Mouse (Mus musculus): ENCODE data around the gene Tbkbp1. TPM values are rescaled to one million over a fixed set of nuclear protein-coding genes. Genes with fewer than 3 reads are reported as not detected.

Tbkbp1 gene
- polyA plus RNA-seq, 1 experiment from 2014 or later: 11.7 TPM

GRCm38 (mm10) chr11:97120221-97120620 lies 31.1 kb downstream of the Tbkbp1 start:
- no peak overlapping the region for H3K27ac ChIP-seq
- WGBS: 55% methylated on average over 10 of the region's 10 CpGs
- H3K4me3 ChIP-seq: no peak overlapping the region
- ATAC-seq (replicated peaks): no peak
- H3K9me3 ChIP-seq: no peaks in the 10 kb centered on the region
- H3K9ac ChIP-seq: no peak overlapping the region
- H3K36me3 ChIP-seq (replicated peaks): no peaks in the 10 kb centered on the region
- H3K27me3 ChIP-seq (replicated peaks): peaks cover 25% of the 10 kb centered on the region
- no peak overlapping the region for H3K4me2 ChIP-seq
- peaks cover 12% of the 10 kb centered on the region for H3K4me1 ChIP-seq

DNA sequence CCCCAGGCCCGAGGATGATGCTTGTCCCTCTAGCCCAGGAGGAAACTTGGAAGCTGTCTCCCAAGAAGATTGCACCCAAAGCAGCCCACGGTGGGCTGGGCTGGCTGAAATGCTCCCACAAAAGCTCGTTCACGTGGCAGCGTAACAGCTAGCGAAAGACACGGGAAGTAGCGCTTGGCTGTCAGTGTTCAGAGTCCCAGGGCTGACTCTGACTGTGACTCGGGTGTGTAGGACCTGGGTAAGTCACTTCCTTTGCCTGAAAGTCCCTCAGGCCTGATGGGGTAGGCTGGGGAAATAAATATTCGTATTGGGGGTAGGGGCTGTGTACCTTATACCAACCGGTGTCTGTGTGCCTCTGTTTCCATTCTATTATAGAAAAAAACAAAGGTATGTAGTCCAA lies 35.5 kb downstream of the Tbkbp1 start:
- no peaks in the 10 kb centered on the region for H3K9me3 ChIP-seq

GRCm38 (mm10) chr11:97114671-97115601 lies 36.4 kb downstream of the Tbkbp1 start, which contains the start of gene Tbx21:
Gene Tbx21 (minus strand): TSS chr11:97115331.
- Histone ChIP-seq H3K9me3 (no peaks in the 10 kb centered on the region), H3K4me1 (peaks cover 19% of the 10 kb centered on the region), H3K27me3 (replicated peaks) (peaks cover 52% of the 10 kb centered on the region), H3K4me2 (peak within 1 kb of the TSS; percentile 65), H3K27ac (no peak within 1 kb of the TSS), H3K4me3 (peak within 1 kb of the TSS; percentile 35), H3K9ac (no peak within 1 kb of the TSS), H3K36me3 (replicated peaks) (no peaks in the 10 kb centered on the region)
- no peak for ATAC-seq (replicated peaks)
- 1% methylated on average over 83 of the region's 87 CpGs for WGBS

More for the DNA sequence above, 35.5 kb downstream of the Tbkbp1 start:
- H3K4me3 ChIP-seq: no peak overlapping the region
- no peak for ATAC-seq (replicated peaks)
- H3K27me3 ChIP-seq (replicated peaks): peaks cover 52% of the 10 kb centered on the region
- H3K27ac ChIP-seq: no peak overlapping the region
- H3K4me2 ChIP-seq: peak overlapping the region; percentile 65; the same call in 1 of the 2 replicates
- H3K36me3 ChIP-seq (replicated peaks): no peaks in the 10 kb centered on the region
- peaks cover 19% of the 10 kb centered on the region for H3K4me1 ChIP-seq
- 8% methylated on average over 11 of the region's 11 CpGs for WGBS
- H3K9ac ChIP-seq: no peak overlapping the region

DNA sequence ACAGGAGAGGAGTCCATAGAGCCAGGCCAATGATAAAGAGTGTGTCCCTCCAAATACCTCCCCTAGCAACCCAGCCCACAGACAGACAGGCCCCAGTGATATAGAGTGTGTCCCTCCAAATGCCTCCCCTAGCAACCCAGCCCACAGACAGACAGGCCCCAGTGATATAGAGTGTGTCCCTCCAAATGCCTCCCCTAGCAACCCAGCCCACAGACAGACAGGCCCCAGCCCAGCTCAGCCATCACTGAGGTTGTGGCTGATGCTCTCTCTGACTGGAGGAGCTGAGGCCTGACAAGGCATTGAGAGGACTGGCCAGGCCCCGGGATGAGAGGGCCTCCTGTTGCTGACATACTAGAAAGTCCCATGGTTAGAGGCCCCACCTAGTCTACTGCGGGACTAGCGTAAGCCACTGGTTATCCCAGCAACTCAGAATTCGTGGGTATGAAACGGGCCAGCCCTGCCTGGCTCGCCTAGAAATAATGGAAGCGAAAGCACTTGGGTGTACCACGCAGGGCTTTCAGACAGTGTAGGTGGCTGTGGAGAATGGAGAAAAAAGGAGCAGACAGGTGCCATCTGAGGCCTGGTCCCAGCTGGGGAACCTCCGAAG lies 38.7 kb downstream of the Tbkbp1 start:
- 82% methylated on average over 9 of the region's 9 CpGs for WGBS
- peaks cover 43% of the 10 kb centered on the region for H3K27me3 ChIP-seq (replicated peaks)

GRCm38 (mm10) chr11:97108976-97109375 lies 42.3 kb downstream of the Tbkbp1 start:
- H3K27me3 ChIP-seq (replicated peaks): peaks cover 14% of the 10 kb centered on the region
- no peak for ATAC-seq (replicated peaks)
- 76% methylated on average over 16 of the region's 16 CpGs for WGBS

More for the DNA sequence above, 38.7 kb downstream of the Tbkbp1 start:
- peaks cover 19% of the 10 kb centered on the region for H3K4me1 ChIP-seq
- no peak overlapping the region for H3K9ac ChIP-seq
- H3K4me2 ChIP-seq: no peak overlapping the region
- no peak overlapping the region for H3K4me3 ChIP-seq
- no peak overlapping the region for H3K27ac ChIP-seq
- no peaks in the 10 kb centered on the region for H3K36me3 ChIP-seq (replicated peaks)
- no peaks in the 10 kb centered on the region for H3K9me3 ChIP-seq
- ATAC-seq (replicated peaks): no peak

GRCm38 (mm10) chr11:97104091-97104483 lies 47.2 kb downstream of the Tbkbp1 start:
- Histone ChIP-seq H3K4me1 (no peaks in the 10 kb centered on the region), H3K27me3 (replicated peaks) (peaks cover 7% of the 10 kb centered on the region), H3K9me3 (no peaks in the 10 kb centered on the region), H3K4me2 (no peak overlapping the region), H3K4me3 (no peak overlapping the region), H3K27ac (no peak overlapping the region), H3K9ac (no peak overlapping the region), H3K36me3 (replicated peaks) (no peaks in the 10 kb centered on the region)
- 93% methylated on average over 9 of the region's 9 CpGs for WGBS
- ATAC-seq (replicated peaks): no peak

More at GRCm38 (mm10) chr11:97108976-97109375, 42.3 kb downstream of the Tbkbp1 start:
- no peaks in the 10 kb centered on the region for H3K36me3 ChIP-seq (replicated peaks)
- no peak overlapping the region for H3K4me3 ChIP-seq
- no peak overlapping the region for H3K4me2 ChIP-seq
- no peak overlapping the region for H3K27ac ChIP-seq
- H3K9ac ChIP-seq: no peak overlapping the region
- H3K4me1 ChIP-seq: 0 out of 2 replicates have a peak, but pooled peaks cover under 1% of the 10 kb centered on the region
- H3K9me3 ChIP-seq: no peaks in the 10 kb centered on the region

DNA sequence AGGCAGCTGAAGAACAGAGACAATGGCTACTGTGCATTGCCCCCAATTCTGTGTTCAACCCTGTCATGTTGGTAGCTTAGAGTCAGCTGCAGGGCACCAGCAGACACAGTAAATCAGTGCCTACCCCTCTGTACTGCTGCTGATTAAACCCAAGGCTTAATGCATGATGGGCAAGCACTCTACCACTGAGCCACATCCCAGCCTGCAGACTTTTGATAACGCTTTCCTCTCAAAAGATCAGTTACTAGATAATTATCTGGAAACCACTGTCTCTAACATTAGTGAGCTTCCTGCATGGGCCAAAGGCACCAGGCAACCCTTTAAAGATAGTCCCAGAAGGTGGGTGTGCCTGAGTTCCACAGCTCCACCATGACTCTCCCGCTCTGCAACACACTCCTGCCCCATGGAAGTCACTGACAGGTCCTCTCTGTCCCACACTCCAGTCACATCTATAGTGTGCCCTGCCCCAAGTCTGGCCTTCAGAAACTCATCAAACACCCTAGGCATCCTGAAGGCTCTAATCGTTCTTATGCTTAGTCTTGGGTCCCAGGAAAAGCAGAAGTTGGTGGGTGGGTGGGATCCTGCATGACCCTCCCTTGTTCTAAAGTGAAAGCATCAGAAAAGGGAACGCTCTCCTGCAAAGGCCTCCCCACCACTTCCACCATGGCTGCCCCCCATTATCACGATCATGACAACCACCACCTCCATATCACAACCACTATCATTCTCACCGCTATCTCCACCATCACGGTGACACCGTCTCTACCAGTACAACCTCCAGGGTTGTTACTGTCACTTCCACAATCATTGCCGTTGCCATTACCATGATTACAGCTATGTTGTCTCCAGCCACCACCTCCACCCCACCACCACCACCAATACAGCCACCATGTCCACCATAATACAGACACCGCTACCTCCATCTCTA lies 47.9 kb downstream of the Tbkbp1 start:
- no peak overlapping the region for H3K9ac ChIP-seq
- H3K4me3 ChIP-seq: no peak overlapping the region
- H3K4me2 ChIP-seq: no peak overlapping the region
- WGBS: 94% methylated on average over 10 of the region's 10 CpGs
- H3K36me3 ChIP-seq (replicated peaks): no peaks in the 10 kb centered on the region
- no peak overlapping the region for H3K27ac ChIP-seq
- H3K9me3 ChIP-seq: no peaks in the 10 kb centered on the region
- peaks cover 13% of the 10 kb centered on the region for H3K27me3 ChIP-seq (replicated peaks)
- no peak for ATAC-seq (replicated peaks)
- H3K4me1 ChIP-seq: no peaks in the 10 kb centered on the region

GRCm38 (mm10) chr11:97101722-97102121 lies 49.6 kb downstream of the Tbkbp1 start:
- Histone ChIP-seq H3K9me3 (no peaks in the 10 kb centered on the region), H3K36me3 (replicated peaks) (no peaks in the 10 kb centered on the region), H3K27ac (no peak overlapping the region), H3K4me2 (no peak overlapping the region), H3K9ac (no peak overlapping the region), H3K27me3 (replicated peaks) (peaks cover 14% of the 10 kb centered on the region), H3K4me1 (no peaks in the 10 kb centered on the region), H3K4me3 (no peak overlapping the region)
- no peak for ATAC-seq (replicated peaks)
- 20% methylated on average over 9 of the region's 9 CpGs for WGBS

DNA sequence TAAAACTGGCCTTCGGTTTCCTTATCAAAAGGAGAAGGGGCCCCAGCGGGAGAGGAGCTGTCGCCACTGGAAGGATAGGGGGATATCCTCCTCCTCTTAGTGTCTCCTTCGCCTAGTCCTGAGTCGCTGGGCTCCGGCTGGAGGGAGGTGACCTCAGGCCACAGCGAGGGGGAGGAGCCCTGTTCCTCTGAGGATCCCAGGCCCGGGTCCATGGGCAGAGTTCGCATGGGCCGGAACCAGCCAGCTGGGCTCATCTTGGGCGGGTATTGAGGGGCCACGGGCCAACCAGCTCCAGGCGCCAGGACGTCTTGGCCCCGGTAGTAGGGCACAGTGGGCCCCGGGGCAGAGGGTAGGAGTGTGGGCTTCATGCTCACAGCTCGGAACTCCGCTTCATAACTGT lies 52.5 kb downstream of the Tbkbp1 start:
- H3K9me3 ChIP-seq: no peaks in the 10 kb centered on the region
- H3K4me3 ChIP-seq: no peak overlapping the region
- H3K9ac ChIP-seq: no peak overlapping the region
- no peaks in the 10 kb centered on the region for H3K4me1 ChIP-seq
- 22% methylated on average over 18 of the region's 18 CpGs for whole genome bisulfite sequencing
- no peak overlapping the region for H3K27ac ChIP-seq
- no peaks in the 10 kb centered on the region for H3K36me3 ChIP-seq (replicated peaks)
- ATAC-seq (replicated peaks): no peak
- peaks cover 14% of the 10 kb centered on the region for H3K27me3 ChIP-seq (replicated peaks)
- H3K4me2 ChIP-seq: no peak overlapping the region

- Histone ChIP-seq H3K9ac (no peak overlapping the region), H3K36me3 (replicated peaks) (no peaks in the 10 kb centered on the region), H3K4me1 (no peaks in the 10 kb centered on the region), H3K27ac (no peak overlapping the region), H3K27me3 (replicated peaks) (peaks cover 8% of the 10 kb centered on the region), H3K4me2 (no peak overlapping the region), H3K4me3 (no peak overlapping the region), H3K9me3 (no peaks in the 10 kb centered on the region)
- ATAC-seq (replicated peaks): no peak
- 77% methylated on average over 2 of the region's 2 CpGs for WGBS
These were observed 56.7 kb downstream of the Tbkbp1 start for GRCm38 (mm10) chr11:97094600-97094999.

- 74% methylated on average over 6 of the region's 6 CpGs for WGBS
- no peak for ATAC-seq (replicated peaks)
These were observed 64.9 kb downstream of the Tbkbp1 start for GRCm38 (mm10) chr11:97086365-97086764.

More at GRCm38 (mm10) chr11:97086365-97086764, 64.9 kb downstream of the Tbkbp1 start:
- Histone ChIP-seq H3K27ac (no peak overlapping the region), H3K4me3 (no peak overlapping the region), H3K4me2 (no peak overlapping the region), H3K4me1 (0 out of 2 replicates have a peak, but pooled peaks cover 4% of the 10 kb centered on the region), H3K9ac (no peak overlapping the region), H3K27me3 (replicated peaks) (no peaks in the 10 kb centered on the region), H3K36me3 (replicated peaks) (no peaks in the 10 kb centered on the region), H3K9me3 (no peaks in the 10 kb centered on the region)

Data from midbrain, embryonic 15.5 days (tissue).